Mouse (Mus musculus) stomach, postnatal 0 days (tissue): ENCODE measurements around the gene Capn5.

Experiments
- CTCF ChIP-seq: IDR thresholded peaks from 2 replicates; pipeline ENCODE4 v1.5.1; 2016; ENCODE audit warnings: antibody characterized with exemption, low read depth, mild to moderate bottlenecking, moderate library complexity
- EP300 ChIP-seq: optimal IDR thresholded peaks from 2 replicates; pipeline ENCODE3; 2016; ENCODE audit warnings: antibody characterized with exemption

GRCm38 (mm10) chr7:98111233-98111632, 66.8 kb downstream of the Capn5 start:
- TF ChIP-seq CTCF (no peak), EP300 (no peak)
